Mouse (Mus musculus): Measurements from ENCODE around the gene Sirt7. TPM values are rescaled to one million over a fixed set of nuclear protein-coding genes. Genes with fewer than 3 reads are reported as not detected.
A peak's percentile ranks its signal among the peaks of the same experiment; 100 is the strongest.

The Sirt7 gene
- polyA plus RNA-seq, 1 experiment: 98.2 TPM

GRCm38 (mm10) chr11:120630401-120630871 lies 5.4 kb upstream of the Sirt7 start:
- Histone ChIP-seq H3K4me1 (ENCODE audit: control insufficient read depth, insufficient read depth, low read length) (peaks cover 13% of the 10 kb centered on the region), H3K4me3 (ENCODE audit: insufficient read depth, low read length) (no peak overlapping the region), H3K27ac (ENCODE audit: insufficient read depth, low read length) (peak overlapping the region; percentile 88)
- TF ChIP-seq CTCF (IDR thresholded peaks at IDR 0.05; ENCODE audit: extremely low read depth, insufficient read depth, low read length) (no peak), POLR2A (IDR thresholded peaks at IDR 0.05; ENCODE audit: extremely low read depth, insufficient read depth, low read length) (no peak)

DNA sequence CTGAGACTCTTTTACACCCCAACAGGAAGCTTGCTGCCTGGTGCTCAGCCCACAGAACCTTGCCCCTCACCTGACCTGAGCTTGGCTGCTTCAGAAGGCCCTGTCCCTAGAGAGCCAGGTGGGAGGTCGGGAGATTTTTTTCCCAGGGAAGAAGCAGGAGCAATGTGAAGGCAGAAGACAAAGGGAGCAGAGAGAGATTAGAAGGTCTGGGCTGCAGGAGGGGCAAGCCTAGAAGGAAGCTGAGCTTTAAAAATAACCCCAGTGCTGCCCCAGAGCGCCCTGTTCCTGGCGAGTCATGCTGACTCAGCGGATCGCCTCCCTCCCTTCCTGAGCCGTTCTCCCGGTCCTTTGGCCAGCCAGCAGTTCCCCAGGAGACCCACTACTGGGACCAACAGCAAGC lies 4.9 kb upstream of the Sirt7 start:
- TF ChIP-seq CTCF (IDR thresholded peaks at IDR 0.05; ENCODE audit: extremely low read depth, insufficient read depth, low read length) (no peak), POLR2A (IDR thresholded peaks at IDR 0.05; ENCODE audit: extremely low read depth, insufficient read depth, low read length) (no peak)
- Histone ChIP-seq H3K27ac (ENCODE audit: insufficient read depth, low read length) (peak overlapping the region; percentile 88), H3K4me3 (ENCODE audit: insufficient read depth, low read length) (peak overlapping the region; percentile 23; the same call in 1 of the 2 replicates), H3K4me1 (ENCODE audit: control insufficient read depth, insufficient read depth, low read length) (peaks cover 16% of the 10 kb centered on the region)

GRCm38 (mm10) chr11:120629341-120629730 lies 4.3 kb upstream of the Sirt7 start:
- 0 out of 2 replicates have a peak, but pooled peaks have one; percentile 36 for TF ChIP-seq POLR2A (IDR thresholded peaks at IDR 0.05; ENCODE audit: extremely low read depth, insufficient read depth, low read length)
- TF ChIP-seq CTCF (IDR thresholded peaks at IDR 0.05; ENCODE audit: extremely low read depth, insufficient read depth, low read length): no peak
- peaks cover 16% of the 10 kb centered on the region for H3K4me1 ChIP-seq (ENCODE audit: control insufficient read depth, insufficient read depth, low read length)

DNA sequence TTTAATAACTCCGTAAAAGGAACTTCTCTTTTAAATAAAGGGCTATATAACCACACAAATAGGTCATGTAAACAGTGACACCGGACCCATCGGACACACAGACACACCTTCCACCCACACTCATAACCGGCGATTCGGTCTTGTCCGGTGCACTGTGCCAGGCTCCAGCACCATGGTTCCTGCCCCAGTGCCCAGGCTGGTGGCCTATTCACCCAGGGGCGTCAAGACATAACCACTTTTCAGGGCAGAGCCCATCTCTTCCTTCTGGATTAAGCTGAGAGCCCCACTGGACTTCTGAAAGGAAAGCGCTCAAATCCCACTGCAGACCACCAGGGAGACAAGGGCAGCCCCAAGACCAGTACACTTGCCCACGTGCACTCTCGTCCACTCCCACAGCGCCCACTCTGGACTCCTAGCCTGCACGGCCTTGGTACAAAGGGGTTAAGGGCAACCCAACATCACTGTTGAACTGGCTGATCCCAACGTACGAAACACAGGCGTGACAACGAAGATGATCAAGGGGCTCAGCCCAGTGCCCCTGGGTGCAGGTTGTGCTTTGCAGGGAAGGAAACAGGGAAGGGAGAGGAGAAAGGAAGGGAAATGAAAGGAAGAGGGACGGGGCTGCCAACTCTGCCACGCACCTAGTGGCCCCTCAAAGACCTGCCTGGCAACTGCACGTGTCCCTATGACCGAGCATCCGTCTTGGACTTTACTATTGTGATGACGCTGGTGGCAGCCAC lies 3.7 kb upstream of the Sirt7 start:
- H3K4me1 ChIP-seq (ENCODE audit: control insufficient read depth, insufficient read depth, low read length): peaks cover 14% of the 10 kb centered on the region
- H3K27ac ChIP-seq (ENCODE audit: insufficient read depth, low read length): no peak overlapping the region
- H3K4me3 ChIP-seq (ENCODE audit: insufficient read depth, low read length): no peak overlapping the region
- no peak for TF ChIP-seq POLR2A (IDR thresholded peaks at IDR 0.05; ENCODE audit: extremely low read depth, insufficient read depth, low read length)
- TF ChIP-seq CTCF (IDR thresholded peaks at IDR 0.05; ENCODE audit: extremely low read depth, insufficient read depth, low read length): no peak

More at GRCm38 (mm10) chr11:120629341-120629730, 4.3 kb upstream of the Sirt7 start:
- peak overlapping the region; percentile 86 for H3K27ac ChIP-seq (ENCODE audit: insufficient read depth, low read length)
- H3K4me3 ChIP-seq (ENCODE audit: insufficient read depth, low read length): peak overlapping the region; percentile 23; the same call in 1 of the 2 replicates

DNA sequence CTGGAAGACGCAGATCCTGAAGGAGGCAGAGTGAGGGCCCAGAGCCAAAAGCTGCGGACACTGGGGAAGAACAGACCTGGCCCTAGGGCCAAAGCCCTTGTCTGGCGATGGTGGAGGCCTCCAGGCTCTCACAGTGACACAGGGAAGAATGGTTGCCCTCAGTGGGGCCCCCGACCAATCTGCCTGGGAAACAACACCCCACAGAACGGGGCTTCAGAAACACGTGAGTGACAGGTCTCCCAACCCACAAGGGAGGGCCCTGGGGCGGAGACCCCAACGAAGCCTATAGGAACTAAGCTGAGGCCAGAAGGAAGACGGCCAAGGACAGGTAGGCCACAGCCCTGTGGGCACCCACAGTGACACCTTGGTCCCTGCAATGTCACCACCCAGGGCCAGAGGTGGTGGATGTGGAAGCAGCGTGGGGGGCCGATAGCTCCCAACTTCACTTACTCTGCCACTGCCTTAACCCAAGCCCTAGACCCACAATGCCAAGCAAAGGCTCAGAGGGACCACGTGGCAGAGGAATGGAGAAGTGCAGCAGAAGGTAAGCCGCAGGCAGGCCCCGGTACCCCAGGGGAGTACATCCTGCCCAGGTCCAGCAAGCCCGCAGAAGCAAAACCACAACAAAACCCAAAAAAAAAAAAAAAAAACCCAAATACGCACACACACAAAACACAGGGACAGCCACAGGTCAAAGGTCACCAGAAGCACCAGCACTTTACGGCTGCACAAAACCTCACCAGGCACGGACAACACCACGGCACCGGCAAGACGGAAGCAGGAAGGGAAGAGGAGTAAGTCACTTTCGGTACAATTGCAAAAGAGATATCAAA lies 2.6 kb upstream of the Sirt7 start:
- no peak overlapping the region for H3K4me3 ChIP-seq (ENCODE audit: insufficient read depth, low read length)
- no peak overlapping the region for H3K27ac ChIP-seq (ENCODE audit: insufficient read depth, low read length)
- TF ChIP-seq POLR2A (IDR thresholded peaks at IDR 0.05; ENCODE audit: extremely low read depth, insufficient read depth, low read length): no peak
- no peak for TF ChIP-seq CTCF (IDR thresholded peaks at IDR 0.05; ENCODE audit: extremely low read depth, insufficient read depth, low read length)
- peaks cover 14% of the 10 kb centered on the region for H3K4me1 ChIP-seq (ENCODE audit: control insufficient read depth, insufficient read depth, low read length)

DNA sequence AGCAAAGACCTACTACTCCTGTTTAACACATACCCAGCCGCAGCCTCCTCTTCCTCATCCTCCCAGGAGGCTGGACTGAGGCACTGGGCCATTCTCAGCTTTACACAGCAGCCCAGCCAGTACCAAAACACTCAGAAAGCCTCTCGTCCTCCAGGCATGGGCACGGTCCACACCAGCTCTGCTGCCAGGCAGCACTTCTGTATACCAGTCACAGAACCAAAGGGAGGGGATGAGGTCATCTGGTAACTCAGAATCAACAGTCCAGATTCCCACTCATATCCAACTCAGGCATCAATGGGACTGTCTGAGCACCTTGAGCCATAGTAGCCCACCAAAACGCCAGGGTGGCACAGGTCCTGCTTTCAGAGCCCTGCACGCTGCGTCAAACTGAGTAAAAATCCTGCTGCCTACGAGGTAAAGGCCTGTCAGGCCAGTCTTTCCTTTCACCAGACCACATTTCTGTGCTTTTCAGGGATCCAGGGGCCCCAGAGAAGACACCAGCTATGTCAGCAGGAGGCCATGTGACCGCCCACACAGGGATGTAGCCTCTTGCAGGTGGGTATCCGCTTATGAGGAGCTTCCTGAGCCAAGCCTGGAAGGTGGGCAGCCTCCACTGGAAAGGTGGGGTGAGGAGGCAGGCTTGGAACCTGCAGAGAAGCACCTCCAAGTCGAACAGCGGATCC lies 1.9 kb upstream of the Sirt7 start:
- H3K27ac ChIP-seq (ENCODE audit: insufficient read depth, low read length): no peak overlapping the region
- no peak overlapping the region for H3K4me3 ChIP-seq (ENCODE audit: insufficient read depth, low read length)
- H3K4me1 ChIP-seq (ENCODE audit: control insufficient read depth, insufficient read depth, low read length): peaks cover 13% of the 10 kb centered on the region
- TF ChIP-seq CTCF (IDR thresholded peaks at IDR 0.05; ENCODE audit: extremely low read depth, insufficient read depth, low read length): no peak
- TF ChIP-seq POLR2A (IDR thresholded peaks at IDR 0.05; ENCODE audit: extremely low read depth, insufficient read depth, low read length): no peak

DNA sequence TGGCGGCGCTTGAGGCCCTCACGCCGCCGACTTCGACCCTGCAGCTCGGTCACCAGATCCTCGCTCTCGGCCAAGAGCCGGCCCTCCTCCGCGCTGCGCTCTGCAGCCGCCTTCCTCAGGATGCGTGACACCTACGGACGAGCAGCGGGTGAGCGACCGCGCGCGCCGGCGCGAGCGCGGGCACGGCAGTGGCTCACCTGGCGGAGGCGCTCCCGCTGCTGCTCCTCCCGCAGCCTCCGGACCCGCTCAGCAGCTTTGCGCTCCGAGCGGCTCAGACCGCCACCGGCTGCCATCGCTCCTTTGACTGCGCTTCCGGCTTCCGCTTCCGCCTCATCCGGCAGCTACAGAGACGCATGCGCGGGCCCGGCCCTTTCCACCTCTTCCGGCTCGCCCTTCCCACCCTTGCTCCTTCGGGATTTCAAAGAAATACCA lies 344 bp downstream of the Sirt7 start:
- H3K27ac ChIP-seq (ENCODE audit: insufficient read depth, low read length): 0 out of 2 replicates have a peak overlapping the region, but pooled peaks have one; percentile 41
- H3K4me1 ChIP-seq (ENCODE audit: control insufficient read depth, insufficient read depth, low read length): peaks cover 3% of the 10 kb centered on the region
- TF ChIP-seq POLR2A (IDR thresholded peaks at IDR 0.05; ENCODE audit: extremely low read depth, insufficient read depth, low read length): peak; percentile 81
- TF ChIP-seq CTCF (IDR thresholded peaks at IDR 0.05; ENCODE audit: extremely low read depth, insufficient read depth, low read length): no peak
- peak overlapping the region; percentile 52 for H3K4me3 ChIP-seq (ENCODE audit: insufficient read depth, low read length)

DNA sequence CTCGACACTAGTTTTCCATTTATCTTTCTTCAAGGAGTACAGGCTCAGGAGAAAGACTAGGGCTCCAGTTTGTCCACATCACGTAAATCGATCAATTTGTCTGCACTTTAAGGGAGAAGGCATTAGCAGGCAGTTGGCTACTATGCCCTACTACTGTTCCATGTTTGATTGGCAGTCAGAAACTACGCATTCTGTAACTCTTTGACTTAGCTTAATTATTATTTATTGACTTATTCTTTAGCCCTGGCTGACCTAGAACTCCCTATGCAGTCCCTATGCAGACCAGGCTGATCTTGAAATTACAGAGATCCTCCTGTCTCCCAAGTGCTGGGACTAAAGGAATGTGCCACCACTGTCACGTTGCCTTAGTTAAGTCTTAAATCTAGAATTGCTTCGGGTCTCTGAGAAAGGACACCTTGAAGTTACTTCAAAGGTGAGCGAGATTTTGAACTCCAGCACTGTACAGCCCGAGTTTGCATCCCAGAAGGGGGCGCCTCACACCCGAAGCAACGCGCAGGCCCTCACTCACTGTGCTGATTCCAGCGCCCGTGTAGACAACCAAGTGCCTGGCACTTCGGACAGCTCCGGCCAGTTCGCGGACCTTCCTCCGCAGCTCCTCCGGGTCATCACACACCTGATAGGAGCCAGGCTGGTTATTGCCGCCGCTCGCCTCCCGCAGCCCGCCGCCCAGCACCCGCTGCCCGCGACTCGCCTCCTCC lies 920 bp downstream of the Sirt7 start:
- Histone ChIP-seq H3K4me3 (ENCODE audit: insufficient read depth, low read length) (peak overlapping the region; percentile 52), H3K4me1 (ENCODE audit: control insufficient read depth, insufficient read depth, low read length) (peaks cover 3% of the 10 kb centered on the region), H3K27ac (ENCODE audit: insufficient read depth, low read length) (0 out of 2 replicates have a peak overlapping the region, but pooled peaks have one; percentile 41)
- peak; percentile 41 for TF ChIP-seq CTCF (IDR thresholded peaks at IDR 0.05; ENCODE audit: extremely low read depth, insufficient read depth, low read length)
- no peak for TF ChIP-seq POLR2A (IDR thresholded peaks at IDR 0.05; ENCODE audit: extremely low read depth, insufficient read depth, low read length)

Measured in cortical plate, adult 2 months (tissue).